In the genomic region with DNA sequence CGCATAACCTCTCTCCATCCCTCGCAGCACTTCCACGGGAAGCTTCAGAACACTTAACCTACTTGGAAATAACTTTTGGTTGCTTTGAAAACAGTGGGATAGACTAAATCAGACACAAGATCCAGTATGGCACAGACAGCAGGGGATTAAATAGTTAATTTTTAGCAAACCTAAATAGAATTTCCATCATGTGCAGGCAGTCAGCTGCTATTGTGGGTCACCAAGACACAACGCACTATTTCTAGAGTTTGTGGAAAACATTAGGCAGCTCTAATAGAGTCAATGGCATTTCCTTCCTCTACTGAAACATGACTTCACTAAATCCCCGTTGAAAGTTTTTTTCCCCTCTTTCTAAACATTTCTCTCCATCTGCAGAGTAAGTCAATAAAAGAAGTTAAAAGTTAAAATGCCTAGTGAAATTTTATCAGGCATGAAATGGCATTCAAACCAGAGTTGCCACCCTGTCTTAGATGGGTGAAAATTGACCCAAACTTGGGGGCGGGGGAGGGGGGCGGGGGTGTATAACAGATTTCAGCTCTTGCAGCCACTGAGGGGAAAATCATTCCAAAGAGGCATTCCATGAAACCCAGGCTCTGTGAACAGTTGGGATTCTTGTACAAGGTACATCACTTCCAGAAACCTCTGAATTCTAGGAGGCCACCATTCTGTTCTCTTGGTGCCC, we compare ENCODE assay signal across 8 mouse cellular contexts.
DNase-seq lines count a peak whose midpoint lies in the region; ATAC-seq and TF ChIP-seq lines count a peak whose summit lies in the region.
"Not testable (repeated sequence)": the region's sequence is repeated elsewhere in the genome, so short reads cannot be mapped to it uniquely, and the experiment has no call there.

No protein-coding gene starts in this region.

- peak overlapping the region; percentile 28; the same call in 1 of the 2 replicates for H3K4me2 ChIP-seq in embryonic facial prominence, embryonic 14.5 days (ENCODE audit: low read depth, low read length)
- peak overlapping the region; percentile 60 for H3K4me2 ChIP-seq in heart, embryonic 13.5 days
- 0 out of 2 replicates have a peak overlapping the region, but pooled peaks have one; percentile 21 for H3K4me2 ChIP-seq in intestine, postnatal 0 days (replicated peaks; ENCODE audit: low read depth)
- peak overlapping the region; percentile 17; the same call in 1 of the 2 replicates for H3K4me2 ChIP-seq in kidney, postnatal 0 days (ENCODE audit: low read length)
- peak overlapping the region; percentile 32; the same call in 1 of the 2 replicates for H3K4me2 ChIP-seq in liver, embryonic 12.5 days
- H3K4me2 ChIP-seq in stomach, embryonic 16.5 days (ENCODE audit: low read depth, low read length): peak overlapping the region; percentile 31; the same call in 1 of the 2 replicates

- WGBS in embryonic facial prominence, embryonic 14.5 days: 45% methylated on average over 7 of the region's 7 CpGs
- WGBS in heart, embryonic 13.5 days: 38% methylated on average over 7 of the region's 7 CpGs
- WGBS in intestine, postnatal 0 days: 47% methylated on average over 7 of the region's 7 CpGs
- WGBS in kidney, postnatal 0 days: 18% methylated on average over 7 of the region's 7 CpGs
- WGBS in liver, embryonic 12.5 days (ENCODE audit: insufficient replicate concordance): 21% methylated on average over 7 of the region's 7 CpGs
- 1% methylated on average over 5 of the region's 7 CpGs for WGBS in macrophage (ENCODE audit: missing documents)
- WGBS in stomach, embryonic 16.5 days: 42% methylated on average over 7 of the region's 7 CpGs

- not testable (repeated sequence) for H3K9me3 ChIP-seq in MEL (replicated peaks; ENCODE audit: insufficient read depth, low read length); embryonic facial prominence, embryonic 14.5 days (ENCODE audit: control insufficient read depth, low read length); heart, embryonic 13.5 days; intestine, postnatal 0 days (ENCODE audit: control insufficient read depth); kidney, postnatal 0 days (replicated peaks; ENCODE audit: low read length); liver, embryonic 12.5 days (replicated peaks); stomach, embryonic 16.5 days (replicated peaks; ENCODE audit: control insufficient read depth, low read length)

- H3K36me3 ChIP-seq in MEL (ENCODE audit: control insufficient read depth in 1 of 2, insufficient read depth in 2 of 2, low read length in 2 of 2): peaks cover 0 to 18% of the 10 kb centered on the region in 2 experiments; a peak in 2 of 4 replicates
- H3K36me3 ChIP-seq in embryonic facial prominence, embryonic 14.5 days (ENCODE audit: control insufficient read depth, insufficient read depth, low read length); heart, embryonic 13.5 days; intestine, postnatal 0 days (ENCODE audit: control insufficient read depth, insufficient read depth); kidney, postnatal 0 days (ENCODE audit: insufficient read depth, low read length); liver, embryonic 12.5 days; macrophage (ENCODE audit: inconsistent target); stomach, embryonic 16.5 days (ENCODE audit: control insufficient read depth, insufficient read depth, low read length): not testable (repeated sequence)

- H3K4me3 ChIP-seq in MEL (ENCODE audit: control insufficient read depth in 1 of 2, insufficient read depth in 1 of 2, low read depth in 2 of 2, low read length in 2 of 2) (peak overlapping the region in 1 of 2 experiments; percentile 25; a peak in 2 of 4 replicates), macrophage (ENCODE audit: inconsistent target) (peak overlapping the region; percentile 12; the same call in 1 of the 2 replicates)
- H3K4me3 ChIP-seq in embryonic facial prominence, embryonic 14.5 days (ENCODE audit: low read depth, low read length); intestine, postnatal 0 days (ENCODE audit: low read depth, low read length); kidney, postnatal 0 days (replicated peaks; ENCODE audit: low read depth, low read length); liver, embryonic 12.5 days; stomach, embryonic 16.5 days (replicated peaks; ENCODE audit: low read length): not testable (repeated sequence)
- H3K4me3 ChIP-seq in heart, embryonic 13.5 days: peak overlapping the region; percentile 24

- not testable (repeated sequence) for H3K27me3 ChIP-seq in MEL (ENCODE audit: control insufficient read depth in 1 of 2, insufficient read depth in 2 of 2, low read length in 2 of 2); embryonic facial prominence, embryonic 14.5 days (replicated peaks; ENCODE audit: control insufficient read depth, insufficient read depth, low read length); heart, embryonic 13.5 days (replicated peaks); intestine, postnatal 0 days (replicated peaks; ENCODE audit: control insufficient read depth, insufficient read depth, low read length); kidney, postnatal 0 days (ENCODE audit: insufficient read depth, low read length); liver, embryonic 12.5 days (replicated peaks); stomach, embryonic 16.5 days (ENCODE audit: control insufficient read depth, insufficient read depth, low read length)

- not testable (repeated sequence) for TF ChIP-seq CTCF in MEL (IDR thresholded peaks at IDR 0.05 in 2 of 3, conservative IDR thresholded peaks at IDR 0.05 in 1 of 3; ENCODE audit: control insufficient read depth in 1 of 3, insufficient read depth in 1 of 3, low read depth in 2 of 3, low read length in 3 of 3, poor library complexity in 1 of 3, severe bottlenecking in 1 of 3); intestine, postnatal 0 days (IDR thresholded peaks at IDR 0.05; ENCODE audit: low read depth); kidney, postnatal 0 days (IDR thresholded peaks at IDR 0.05; ENCODE audit: low read depth)

- not testable (repeated sequence) for DNase-seq in MEL (ENCODE audit: low read depth, low spot score)
- peak; percentile 74 for DNase-seq in embryonic facial prominence, embryonic 14.5 days (ENCODE audit: low spot score)
- DNase-seq in kidney, postnatal 0 days (ENCODE audit: low spot score): peak; percentile 81

- 0 out of 2 replicates have a peak, but pooled peaks have one; percentile 67 for ATAC-seq in embryonic facial prominence, embryonic 14.5 days (ENCODE audit: low read depth)
- not testable (repeated sequence) for ATAC-seq in heart, embryonic 13.5 days (ENCODE audit: extremely low read depth, insufficient number of reproducible peaks, low FRiP score, low TSS enrichment); intestine, postnatal 0 days; liver, embryonic 12.5 days
- ATAC-seq in kidney, postnatal 0 days (replicated peaks; ENCODE audit: low FRiP score, low read depth): peak; percentile 78
- ATAC-seq in stomach, embryonic 16.5 days (ENCODE audit: insufficient read depth, low FRiP score): peak; percentile 64; the same call in 1 of the 2 replicates

- H3K27ac ChIP-seq in MEL (ENCODE audit: control insufficient read depth, low read depth, low read length): peak overlapping the region; percentile 75
- peak overlapping the region; percentile 59 for H3K27ac ChIP-seq in embryonic facial prominence, embryonic 14.5 days (replicated peaks; ENCODE audit: low read depth, low read length)
- peak overlapping the region; percentile 85 for H3K27ac ChIP-seq in heart, embryonic 13.5 days (replicated peaks)
- H3K27ac ChIP-seq in intestine, postnatal 0 days (ENCODE audit: low read depth, low read length): not testable (repeated sequence)
- H3K27ac ChIP-seq in kidney, postnatal 0 days: peak overlapping the region; percentile 80
- 0 out of 2 replicates have a peak overlapping the region, but pooled peaks have one; percentile 7 for H3K27ac ChIP-seq in liver, embryonic 12.5 days
- peak overlapping the region; percentile 99 for H3K27ac ChIP-seq in macrophage
- H3K27ac ChIP-seq in stomach, embryonic 16.5 days (ENCODE audit: low read length): peak overlapping the region; percentile 46

- not testable (repeated sequence) for TF ChIP-seq EP300 in MEL (IDR thresholded peaks at IDR 0.05; ENCODE audit: low read depth in 1 of 2, low read length in 2 of 2)

- not testable (repeated sequence) for H3K79me2 ChIP-seq in MEL (ENCODE audit: control insufficient read depth, insufficient read depth, low read length, poor library complexity); macrophage (ENCODE audit: inconsistent target)

- TF ChIP-seq RAD21 in MEL (IDR thresholded peaks at IDR 0.05; ENCODE audit: low read depth, low read length): not testable (repeated sequence)

- peaks cover 5 to 14% of the 10 kb centered on the region in 2 experiments for H3K4me1 ChIP-seq in MEL (ENCODE audit: control insufficient read depth in 1 of 2, insufficient read depth in 2 of 2, low read length in 2 of 2)
- not testable (repeated sequence) for H3K4me1 ChIP-seq in embryonic facial prominence, embryonic 14.5 days (ENCODE audit: control insufficient read depth, insufficient read depth, low read length); intestine, postnatal 0 days (replicated peaks; ENCODE audit: control insufficient read depth, insufficient read depth, low read length)
- H3K4me1 ChIP-seq in heart, embryonic 13.5 days: peaks cover 17% of the 10 kb centered on the region
- H3K4me1 ChIP-seq in kidney, postnatal 0 days (replicated peaks; ENCODE audit: insufficient read depth, low read length): peaks cover 12% of the 10 kb centered on the region; the same call in 1 of the 2 replicates
- peaks cover 16% of the 10 kb centered on the region for H3K4me1 ChIP-seq in liver, embryonic 12.5 days
- peaks cover 12% of the 10 kb centered on the region for H3K4me1 ChIP-seq in stomach, embryonic 16.5 days (ENCODE audit: control insufficient read depth, insufficient read depth, low read length)

- H3K9ac ChIP-seq in MEL (ENCODE audit: control insufficient read depth, low read depth, low read length, poor library complexity, severe bottlenecking): peak overlapping the region; percentile 44; the same call in 1 of the 2 replicates
- H3K9ac ChIP-seq in embryonic facial prominence, embryonic 14.5 days (ENCODE audit: low read depth, low read length); intestine, postnatal 0 days (ENCODE audit: low read depth, low read length); kidney, postnatal 0 days (ENCODE audit: low read depth, low read length); liver, embryonic 12.5 days: not testable (repeated sequence)
- H3K9ac ChIP-seq in heart, embryonic 13.5 days: 0 out of 2 replicates have a peak overlapping the region, but pooled peaks have one; percentile 73
- peak overlapping the region; percentile 17; the same call in 1 of the 2 replicates for H3K9ac ChIP-seq in stomach, embryonic 16.5 days (ENCODE audit: low read length)

- TF ChIP-seq POLR2A in MEL (IDR thresholded peaks at IDR 0.05; ENCODE audit: control insufficient read depth in 1 of 2, insufficient read depth in 1 of 2, low read depth in 1 of 2, low read length in 2 of 2, poor library complexity in 1 of 2): not testable (repeated sequence)
